Mouse (Mus musculus): ENCODE measurements around the gene Trafd1.
A peak's percentile ranks its signal among the peaks of the same experiment; 100 is the strongest.
"Not testable (repeated sequence)": the region's sequence is repeated elsewhere in the genome, so short reads cannot be mapped to it uniquely, and the experiment has no call there.

Trafd1 gene

GRCm38 (mm10) chr5:121383857-121384756 lies 1.3 kb downstream of the Trafd1 start:
- DNase-seq, result peak; percentile 94

GRCm38 (mm10) chr5:121380692-121381091 lies 4.7 kb downstream of the Trafd1 start:
- DNase-seq, result no peak

- DNase-seq, result no peak
These were observed 6.7 kb downstream of the Trafd1 start for GRCm38 (mm10) chr5:121378678-121379256.

GRCm38 (mm10) chr5:121376972-121377371 lies 8.5 kb downstream of the Trafd1 start:
- DNase-seq, result not testable (repeated sequence)

- peak; percentile 85 for DNase-seq
These were observed 10.6 kb downstream of the Trafd1 start for GRCm38 (mm10) chr5:121374790-121375189.

GRCm38 (mm10) chr5:121371712-121372111 lies 13.7 kb downstream of the Trafd1 start:
- DNase-seq, result no peak

- no peak for DNase-seq
These were observed 18.2 kb downstream of the Trafd1 start for GRCm38 (mm10) chr5:121367255-121367654.

- DNase-seq, result no peak
These were observed 18.8 kb downstream of the Trafd1 start for GRCm38 (mm10) chr5:121366449-121367225.

GRCm38 (mm10) chr5:121363441-121363840 lies 22.0 kb downstream of the Trafd1 start:
- DNase-seq, result no peak

- DNase-seq, result no peak
These were observed 23.7 kb downstream of the Trafd1 start for GRCm38 (mm10) chr5:121361696-121362095.

- no peak for DNase-seq
These were observed 26.2 kb downstream of the Trafd1 start for GRCm38 (mm10) chr5:121359229-121359628.

GRCm38 (mm10) chr5:121343997-121344396 lies 41.4 kb downstream of the Trafd1 start:
- no peak for DNase-seq

GRCm38 (mm10) chr5:121342490-121342889 lies 42.9 kb downstream of the Trafd1 start:
- DNase-seq, result no peak

- no peak for DNase-seq
These were observed 44.4 kb downstream of the Trafd1 start for GRCm38 (mm10) chr5:121340965-121341473.

- no peak for DNase-seq
These were observed 45.8 kb downstream of the Trafd1 start for GRCm38 (mm10) chr5:121339507-121340230.

GRCm38 (mm10) chr5:121336776-121337175 lies 48.7 kb downstream of the Trafd1 start:
- no peak for DNase-seq

- no peak for DNase-seq
These were observed 49.4 kb downstream of the Trafd1 start for GRCm38 (mm10) chr5:121336009-121336408.

GRCm38 (mm10) chr5:121335426-121335825 lies 50.0 kb downstream of the Trafd1 start:
- no peak for DNase-seq

GRCm38 (mm10) chr5:121334454-121334853 lies 51.0 kb downstream of the Trafd1 start:
- DNase-seq, result no peak

GRCm38 (mm10) chr5:121333976-121334375 lies 51.5 kb downstream of the Trafd1 start:
- DNase-seq, result no peak

- no peak for DNase-seq
These were observed 53.7 kb downstream of the Trafd1 start for GRCm38 (mm10) chr5:121331731-121332130.

- not testable (repeated sequence) for DNase-seq
These were observed 55.1 kb downstream of the Trafd1 start for GRCm38 (mm10) chr5:121330154-121330816.
